Mouse (Mus musculus) embryonic stem cell, embryonic (primary cell): Measurements from ENCODE around the gene Gm49318.

Source experiments
- CTCF ChIA-PET, 4 experiments: fragments of 300-600 bp in 2 of 4; fragments of 350-600 bp in 2 of 4; sonication (Branson Sonifier 250); formaldehyde crosslinking; loops; one replicate each; lab custom pipeline; 2022; ENCODE audit warnings: inconsistent platforms in 2 of 4; lab: Charles Lee
- POLR2A ChIA-PET, 4 experiments: fragments of 300-600 bp in 2 of 4; fragments of 350-600 bp in 2 of 4; sonication (Branson Sonifier 250); formaldehyde crosslinking; loops; one replicate each; lab custom pipeline; 2022; ENCODE audit warnings: antibody characterized with exemption in 4 of 4, inconsistent platforms in 1 of 4; lab: Charles Lee

The Gm49318 gene

GRCm38 (mm10) chr9:22028467-22028866 lies 42.6 kb downstream of the Gm49318 start:
- CTCF ChIA-PET, result interaction anchor here in 2 of 4 experiments (0.5 to 0.6 kb wide), 3 partner anchors 9 to 154 kb away, joined by 3 to 5 read pairs (median 3); no protein-coding TSS in a partner anchor
- POLR2A ChIA-PET, result interaction anchor here in 3 of 4 experiments (0.6 to 1.6 kb wide), 7 partner anchors 9 to 83 kb away, joined by 3 to 6 read pairs (median 3); no protein-coding TSS in a partner anchor

GRCm38 (mm10) chr9:22024592-22024991 lies 46.5 kb downstream of the Gm49318 start:
- ChIA-PET CTCF (interaction anchor here in 2 of 4 experiments (0.6 to 1.1 kb wide), 2 partner anchors 36 to 43 kb away, joined by 3 read pairs; no protein-coding TSS in a partner anchor), POLR2A (interaction anchor here in 2 of 4 experiments (0.7 to 2.1 kb wide), 8 partner anchors 14 to 60 kb away, joined by 3 to 7 read pairs (median 4); no protein-coding TSS in a partner anchor)

- POLR2A ChIA-PET, result interaction anchor here in 2 of 4 experiments (1.0 kb wide), 2 partner anchors 11 to 37 kb away, joined by 3 to 4 read pairs; no protein-coding TSS in a partner anchor
- CTCF ChIA-PET, result no interaction called here
Observed at GRCm38 (mm10) chr9:22017208-22017825, 53.7 kb downstream of the Gm49318 start.

DNA sequence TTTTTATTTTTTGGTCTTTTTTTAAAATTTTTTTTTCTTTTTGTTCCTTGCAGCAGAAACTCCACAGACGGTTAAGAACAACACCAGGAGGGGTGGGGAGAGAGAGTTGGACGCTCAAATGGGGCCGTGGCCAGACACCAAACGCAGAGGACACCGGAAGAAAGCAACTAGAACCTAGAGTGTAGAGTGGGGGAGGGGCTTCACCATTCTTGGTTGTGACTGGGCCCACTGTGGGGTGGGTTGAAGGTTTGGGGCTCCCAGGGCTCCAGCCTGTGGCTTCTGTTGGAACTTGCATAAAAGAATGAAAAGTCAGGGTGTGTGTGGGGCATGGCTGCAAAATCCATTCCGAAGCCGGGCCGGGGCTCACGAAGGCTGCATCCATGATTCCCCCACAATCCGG lies 54.8 kb downstream of the Gm49318 start:
- CTCF ChIA-PET, result no interaction called here
- POLR2A ChIA-PET, result interaction anchor here in 2 of 4 experiments (0.7 to 1.0 kb wide), 2 partner anchors 9 to 395 kb away, joined by 3 to 4 read pairs; no protein-coding TSS in a partner anchor

GRCm38 (mm10) chr9:22012731-22013130 lies 58.3 kb downstream of the Gm49318 start:
- POLR2A ChIA-PET, result interaction anchor here in 2 of 4 experiments (1.2 to 2.0 kb wide), 5 partner anchors 9 to 137 kb away, joined by 3 to 14 read pairs (median 5); partner anchors contain the start of gene Elavl3 (in 1 of the 2)
- CTCF ChIA-PET, result interaction anchor here in 1 of 4 experiments (1.4 kb wide), 1 partner anchor 42 kb away, joined by 6 read pairs; no protein-coding TSS in a partner anchor

DNA sequence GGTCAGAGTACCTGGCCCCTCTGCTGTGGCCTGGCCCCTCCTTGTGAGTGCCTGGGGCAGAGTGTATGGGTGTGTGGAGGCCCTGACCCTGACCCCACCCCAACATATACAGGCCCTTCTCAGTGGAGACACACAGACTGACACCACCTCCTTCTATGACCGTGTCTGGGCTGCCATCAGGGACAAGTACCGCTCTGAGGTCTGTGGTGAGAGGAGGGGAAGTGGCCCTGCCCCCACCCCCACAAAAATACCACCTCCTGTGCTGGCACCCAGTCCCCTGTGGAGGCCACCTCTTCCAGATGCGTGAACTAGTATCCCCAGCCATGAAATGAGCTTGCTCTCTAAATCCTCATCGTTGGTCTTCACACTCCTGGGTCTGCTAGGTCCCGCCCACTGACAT lies 60.0 kb downstream of the Gm49318 start:
- CTCF ChIA-PET, result no interaction called here
- POLR2A ChIA-PET, result interaction anchor here in 2 of 4 experiments (1.2 to 1.4 kb wide), 3 partner anchors 13 to 43 kb away, joined by 3 to 5 read pairs (median 5); no protein-coding TSS in a partner anchor

DNA sequence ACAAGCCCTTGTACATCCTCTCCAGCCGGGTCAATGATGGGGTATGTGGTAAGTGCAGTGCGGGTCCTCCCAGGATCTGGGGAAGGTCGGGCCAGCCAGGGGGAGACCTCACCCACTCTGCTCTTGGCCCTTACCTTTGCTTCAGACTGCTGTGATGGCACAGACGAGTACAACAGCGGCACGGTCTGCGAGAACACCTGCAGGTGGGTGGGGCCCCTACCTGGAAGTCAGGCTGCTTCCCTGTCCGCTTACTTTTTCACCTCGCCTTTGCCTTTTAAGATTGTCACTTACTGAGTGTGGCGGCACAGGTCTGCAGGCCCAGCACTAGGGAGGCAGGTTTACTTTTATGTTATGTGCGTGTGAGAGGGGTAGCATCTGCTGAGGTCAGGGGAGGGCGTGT lies 66.5 kb downstream of the Gm49318 start:
- CTCF ChIA-PET, result interaction anchor here in 1 of 4 experiments (0.6 kb wide), 1 partner anchor 465 kb away, joined by 3 read pairs; no protein-coding TSS in a partner anchor

DNA sequence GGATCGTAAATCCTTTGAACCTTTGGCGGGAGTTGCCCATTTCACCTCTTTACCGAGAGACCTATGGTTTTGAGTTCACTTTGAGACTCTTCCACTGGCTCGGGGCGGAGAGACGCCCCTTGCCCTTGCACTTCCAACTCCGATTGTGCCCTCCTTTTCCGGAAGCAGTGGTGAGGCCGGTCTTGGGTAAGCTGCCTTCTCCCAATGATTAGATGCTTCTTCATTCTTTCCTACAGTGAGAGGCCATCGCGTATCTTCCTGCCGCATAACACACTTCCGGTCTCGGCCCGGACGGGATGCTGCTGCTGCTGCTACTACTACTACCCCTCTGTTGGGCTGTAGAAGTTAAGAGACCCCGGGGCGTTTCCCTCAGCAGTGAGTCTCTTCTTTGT lies 67.9 kb downstream of the Gm49318 start:
- ChIA-PET CTCF (interaction anchor here in 1 of 4 experiments (0.5 kb wide), 1 partner anchor 134 kb away, joined by 3 read pairs; no protein-coding TSS in a partner anchor), POLR2A (interaction anchor here in 3 of 4 experiments (0.8 to 3.1 kb wide), 15 partner anchors 10 to 911 kb away, joined by 3 to 17 read pairs (median 3); partner anchors contain the start of genes Elavl3 (in 1 of the 3), Gm38431 (in 1 of the 3), Gm49318 (in 1 of the 3) and Ldlr (in 1 of the 3))

More for the DNA sequence above, 66.5 kb downstream of the Gm49318 start:
- POLR2A ChIA-PET, result interaction anchor here in 3 of 4 experiments (0.6 to 3.7 kb wide), 9 partner anchors 9 to 87 kb away, joined by 3 to 17 read pairs (median 3); partner anchors contain the start of genes Elavl3 (in 1 of the 3) and Rab3d (in 1 of the 3)

GRCm38 (mm10) chr9:22002194-22003162 lies 68.6 kb downstream of the Gm49318 start, which contains the start of the genes Ccdc151 and Prkcsh:
Gene Ccdc151 (minus strand): TSS chr9:22002634.
Gene Prkcsh (plus strand): TSS chr9:22002806.
- POLR2A ChIA-PET, result interaction anchor here in 3 of 4 experiments (0.5 to 3.1 kb wide), 19 partner anchors 10 to 910 kb away, joined by 3 to 17 read pairs (median 3); partner anchors contain the start of genes Elavl3 (in 1 of the 3), Gm38431 (in 1 of the 3), Gm49318 (in 1 of the 3) and Ldlr (in 1 of the 3)
- CTCF ChIA-PET, result interaction anchor here in 2 of 4 experiments (0.5 to 1.4 kb wide), 4 partner anchors 9 to 154 kb away, joined by 3 to 4 read pairs (median 3); partner anchors contain the start of gene Pigyl (in 1 of the 2)

DNA sequence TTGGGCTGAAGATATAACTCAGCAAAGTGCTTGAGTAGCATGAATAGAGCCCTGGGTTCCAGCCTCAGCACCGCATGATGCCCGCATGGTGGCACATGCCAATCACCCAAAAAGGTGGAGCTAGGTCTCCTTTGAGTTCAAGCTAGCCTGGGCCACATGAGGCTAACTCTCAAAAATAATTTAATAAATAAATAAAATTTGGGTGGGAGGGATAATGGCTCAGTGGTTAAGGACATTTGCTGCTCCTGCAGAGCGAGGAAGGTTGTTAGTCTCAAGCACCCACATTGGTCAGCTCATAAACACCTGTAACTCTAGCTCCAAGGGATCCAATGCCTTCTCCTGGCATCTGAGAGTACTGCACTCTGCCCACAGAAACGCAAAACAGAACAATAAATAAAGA lies 69.4 kb downstream of the Gm49318 start:
- ChIA-PET POLR2A (interaction anchor here in 2 of 4 experiments (0.5 to 2.2 kb wide), 6 partner anchors 9 to 389 kb away, joined by 3 to 9 read pairs (median 3); partner anchors contain the start of gene Gm49318 (in 1 of the 2)), CTCF (interaction anchor here in 2 of 4 experiments (0.7 to 1.4 kb wide), 3 partner anchors 11 to 154 kb away, joined by 3 to 4 read pairs (median 3); partner anchors contain the start of gene Pigyl (in 1 of the 2))

- POLR2A ChIA-PET, result no interaction called here
- CTCF ChIA-PET, result no interaction called here
Observed at GRCm38 (mm10) chr9:22000296-22000695, 70.8 kb downstream of the Gm49318 start.

GRCm38 (mm10) chr9:21996178-21996867 lies 74.7 kb downstream of the Gm49318 start:
- ChIA-PET CTCF (interaction anchor here in 2 of 4 experiments (1.2 to 1.8 kb wide), 2 partner anchors 12 to 59 kb away, joined by 5 to 6 read pairs; no protein-coding TSS in a partner anchor), POLR2A (interaction anchor here in 2 of 4 experiments (1.3 to 1.8 kb wide), 4 partner anchors 9 to 234 kb away, joined by 3 to 5 read pairs (median 4); no protein-coding TSS in a partner anchor)

DNA sequence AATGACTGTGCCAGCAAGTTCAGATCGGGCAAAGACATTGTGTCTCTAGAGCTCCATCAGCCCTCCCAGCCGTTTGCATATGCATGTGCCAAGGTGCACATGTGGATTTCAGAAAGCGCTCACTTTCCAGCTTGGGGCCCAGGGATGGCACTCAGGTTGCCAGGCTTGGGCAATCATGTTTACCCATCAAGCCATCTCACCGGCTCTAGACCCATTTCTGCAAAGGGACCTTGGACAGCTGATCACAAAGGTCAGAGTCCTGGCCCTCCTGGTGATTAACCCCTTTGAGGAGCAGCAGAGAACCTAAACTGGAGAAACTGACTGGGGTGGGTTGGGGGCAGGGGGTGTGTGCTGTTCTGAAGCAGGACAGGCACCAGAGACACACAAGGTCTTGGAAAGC lies 78.8 kb downstream of the Gm49318 start:
- ChIA-PET POLR2A (interaction anchor here in 3 of 4 experiments (0.6 to 2.2 kb wide), 11 partner anchors 10 to 234 kb away, joined by 3 to 8 read pairs (median 3); partner anchors contain the start of genes Ccdc151 (in 1 of the 3), Elavl3 (in 1 of the 3) and Prkcsh (in 1 of the 3)), CTCF (no interaction called here)

GRCm38 (mm10) chr9:21989230-21990110 lies 81.6 kb downstream of the Gm49318 start, which contains the start of gene Rgl3:
Gene Rgl3 (minus strand): TSS chr9:21989446.
- POLR2A ChIA-PET, result interaction anchor here in 3 of 4 experiments (0.6 to 2.2 kb wide), 9 partner anchors 8 to 81 kb away, joined by 3 to 8 read pairs (median 4); partner anchors contain the start of genes Gm49318 (in 1 of the 3) and Prkcsh (in 1 of the 3)

More at GRCm38 (mm10) chr9:21989230-21990110, 81.6 kb downstream of the Gm49318 start, which contains the start of gene Rgl3:
- CTCF ChIA-PET, result interaction anchor here in 3 of 4 experiments (0.6 to 2.1 kb wide), 3 partner anchors 8 to 77 kb away, joined by 5 read pairs; no protein-coding TSS in a partner anchor
